21 mouse cellular contexts compared by ENCODE assay signal in the genomic region with DNA sequence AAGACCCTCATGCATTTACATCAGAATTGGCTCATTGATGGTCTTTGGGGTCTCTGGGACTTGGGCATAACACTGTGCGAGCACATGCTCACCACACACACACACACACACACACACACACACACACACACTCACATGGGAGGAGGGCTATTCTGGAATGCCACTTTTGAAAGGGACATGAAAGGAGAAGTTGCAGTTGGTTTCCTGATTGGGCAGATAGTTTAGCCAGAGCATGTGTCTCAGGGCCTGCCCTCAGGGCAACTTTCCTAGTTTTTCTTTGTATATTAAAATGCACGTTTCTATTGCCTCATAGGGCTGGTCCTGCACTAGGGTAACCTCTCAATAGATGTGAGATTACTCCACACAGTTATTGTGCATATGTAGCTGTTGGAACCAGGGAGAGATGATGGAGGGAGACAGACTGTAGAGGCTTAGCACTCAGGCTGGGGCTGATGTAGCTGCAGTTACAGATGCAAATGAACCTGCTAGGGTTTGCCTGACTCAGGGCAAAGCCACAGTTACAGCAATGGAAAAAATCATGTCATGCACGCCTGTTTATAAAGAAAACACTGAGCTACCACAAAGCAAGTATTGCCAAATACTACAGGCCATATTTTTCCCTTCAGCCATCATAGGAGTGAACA.
DNase-seq lines count a peak whose midpoint lies in the region; ATAC-seq and TF ChIP-seq lines count a peak whose summit lies in the region.
"Had no signal": no experiment of that assay in that cellular context is flagged by ENCODE, and none has a peak within 500 bp of the region (broad histone marks: within the 10 kb centered on the region; RNA-seq: fewer than 3 reads in every experiment).

No protein-coding gene starts in this region.

- no peak overlapping the region for H3K4me3 ChIP-seq in limb, embryonic 13.5 days
- no peak overlapping the region for H3K4me3 ChIP-seq in limb, embryonic 10.5 days
- H3K4me3 ChIP-seq in limb, embryonic 14.5 days (replicated peaks; ENCODE audit: low read length), result no peak overlapping the region
- H3K4me3 ChIP-seq: embryonic facial prominence, embryonic 15.5 days; erythroblast, embryonic 14.5 days; heart, embryonic 10.5 days; hindbrain, embryonic 10.5 days; intestine, embryonic 15.5 days had no signal

- no peak overlapping the region for H3K4me2 ChIP-seq in limb, embryonic 13.5 days (replicated peaks)
- no peak overlapping the region for H3K4me2 ChIP-seq in limb, embryonic 14.5 days (replicated peaks; ENCODE audit: low read depth, low read length, severe bottlenecking)
- H3K4me2 ChIP-seq: embryonic facial prominence, embryonic 15.5 days; hindbrain, embryonic 14.5 days; intestine, embryonic 15.5 days had no signal

- no peak; the same call in 1 of the 2 replicates for ATAC-seq in limb, embryonic 13.5 days (ENCODE audit: low FRiP score, low read depth)
- peak; percentile 82 for ATAC-seq in common myeloid progenitor, adult 5-6 weeks (replicated peaks; ENCODE audit: low read depth, poor library complexity, severe bottlenecking)
- ATAC-seq in limb, embryonic 14.5 days (ENCODE audit: low FRiP score, low read depth), result no peak
- ATAC-seq: forebrain, embryonic 16.5 days; intestine, embryonic 15.5 days had no signal

- H3K9me3 ChIP-seq in limb, embryonic 13.5 days, result no peaks in the 10 kb centered on the region
- no peaks in the 10 kb centered on the region for H3K9me3 ChIP-seq in limb, embryonic 10.5 days (replicated peaks)
- no peaks in the 10 kb centered on the region for H3K9me3 ChIP-seq in limb, embryonic 14.5 days (ENCODE audit: control insufficient read depth, low read length)
- H3K9me3 ChIP-seq: embryonic facial prominence, embryonic 15.5 days; heart, embryonic 10.5 days; hindbrain, embryonic 10.5 days; intestine, embryonic 15.5 days had no signal

- H3K36me3 ChIP-seq in limb, embryonic 13.5 days, result no peaks in the 10 kb centered on the region
- no peaks in the 10 kb centered on the region for H3K36me3 ChIP-seq in limb, embryonic 10.5 days
- H3K36me3 ChIP-seq in limb, embryonic 14.5 days (ENCODE audit: control insufficient read depth, insufficient read depth, low read length), result no peaks in the 10 kb centered on the region
- H3K36me3 ChIP-seq: embryonic facial prominence, embryonic 15.5 days; heart, embryonic 10.5 days; hindbrain, embryonic 10.5 days; intestine, embryonic 15.5 days had no signal

- H3K4me1 ChIP-seq in limb, embryonic 13.5 days, result peaks cover 9% of the 10 kb centered on the region; the same call in 1 of the 2 replicates
- H3K4me1 ChIP-seq in limb, embryonic 10.5 days, result no peaks in the 10 kb centered on the region
- H3K4me1 ChIP-seq in limb, embryonic 14.5 days (ENCODE audit: control insufficient read depth, insufficient read depth, low read length), result no peaks in the 10 kb centered on the region
- H3K4me1 ChIP-seq: embryonic facial prominence, embryonic 15.5 days; heart, embryonic 10.5 days; hindbrain, embryonic 10.5 days; intestine, embryonic 15.5 days had no signal

- no peak for DNase-seq in limb, embryonic 10.5 days (ENCODE audit: low spot score)
- DNase-seq in 3T3-L1 (ENCODE audit: low read depth, low spot score), result peak; percentile 16
- DNase-seq in limb, embryonic 14.5 days (ENCODE audit: low spot score), result peak; percentile 23
- DNase-seq in natural killer cell, adult 2 months (ENCODE audit: low spot score in 2 of 2), result no peak
- no peak for DNase-seq in left cerebral cortex, postnatal 14 days (ENCODE audit: low spot score in 2 of 2)
- DNase-seq: adrenal gland, postnatal 10 days; cerebellum, adult 11 months; cerebellum, adult 8-10 months; cerebellum, postnatal 25 days; gastrocnemius, postnatal 25 days; heart, adult 18-20 months; heart, postnatal 10 days had no signal

- TF ChIP-seq POLR2A in limb, embryonic 14.5 days (IDR thresholded peaks at IDR 0.05; ENCODE audit: borderline replicate concordance, extremely low read depth, insufficient read depth, insufficient read length), result no peak

- WGBS in limb, embryonic 13.5 days, result 65% methylated on average over 3 of the region's 3 CpGs
- WGBS in limb, embryonic 10.5 days, result 85% methylated on average over 3 of the region's 3 CpGs
- WGBS in limb, embryonic 14.5 days, result 63% methylated on average over 3 of the region's 3 CpGs

- no peaks in the 10 kb centered on the region for H3K27me3 ChIP-seq in limb, embryonic 13.5 days
- no peaks in the 10 kb centered on the region for H3K27me3 ChIP-seq in limb, embryonic 10.5 days (ENCODE audit: low read depth, poor library complexity, severe bottlenecking)
- no peaks in the 10 kb centered on the region for H3K27me3 ChIP-seq in limb, embryonic 14.5 days (ENCODE audit: control insufficient read depth, insufficient read depth, low read length)
- H3K27me3 ChIP-seq: embryonic facial prominence, embryonic 15.5 days; intestine, embryonic 15.5 days had no signal

- intact Hi-C loops in left cerebral cortex, postnatal 14 days (cut with DNase I), result no loop called here

- H3K27ac ChIP-seq in limb, embryonic 13.5 days, result 0 out of 2 replicates have a peak overlapping the region, but pooled peaks have one; percentile 11
- no peak overlapping the region for H3K27ac ChIP-seq in limb, embryonic 10.5 days
- H3K27ac ChIP-seq in limb, embryonic 14.5 days (replicated peaks; ENCODE audit: low read depth, low read length), result no peak overlapping the region
- H3K27ac ChIP-seq: embryonic facial prominence, embryonic 15.5 days; heart, embryonic 10.5 days; hindbrain, embryonic 10.5 days; hindbrain, embryonic 14.5 days; intestine, embryonic 15.5 days had no signal

- H3K9ac ChIP-seq in limb, embryonic 13.5 days, result no peak overlapping the region
- H3K9ac ChIP-seq in limb, embryonic 14.5 days (ENCODE audit: low read depth, low read length, severe bottlenecking), result no peak overlapping the region
- H3K9ac ChIP-seq: embryonic facial prominence, embryonic 15.5 days; hindbrain, embryonic 14.5 days; intestine, embryonic 15.5 days had no signal

Comparison
In these comparisons a context has a peak if more than half of its experiments do, and no peak if none do; other contexts are left out.
1. DNase-seq: peak in 3T3-L1 (single experiment) and limb, embryonic 14.5 days (single experiment); none in limb, embryonic 10.5 days (single experiment), natural killer cell, adult 2 months (0 of 2) and left cerebral cortex, postnatal 14 days (0 of 2).